Mouse (Mus musculus) heart, adult 18-20 months (tissue): ENCODE measurements around the gene Tcf19. TPM values are rescaled to one million over a fixed set of nuclear protein-coding genes. Genes with fewer than 3 reads are reported as not detected.
"Not testable (repeated sequence)": the region's sequence is repeated elsewhere in the genome, so short reads cannot be mapped to it uniquely, and the experiment has no call there.

Source experiments
- DNase-seq, 2 experiments: peaks; one replicate each; pipeline ENCODE4 v3.0.0; 2021 to 2022; ENCODE audit warnings: mixed read lengths in 1 of 2
- total RNA-seq, 2 experiments: library from RNA; stranded (reverse); gene quantifications; 2 replicates each; pipeline ENCODE4 v1.2.3; 2021

Tcf19 gene
- total RNA-seq, 2 experiments from 2014 or later, result 1.5 to 2.1 TPM

DNA sequence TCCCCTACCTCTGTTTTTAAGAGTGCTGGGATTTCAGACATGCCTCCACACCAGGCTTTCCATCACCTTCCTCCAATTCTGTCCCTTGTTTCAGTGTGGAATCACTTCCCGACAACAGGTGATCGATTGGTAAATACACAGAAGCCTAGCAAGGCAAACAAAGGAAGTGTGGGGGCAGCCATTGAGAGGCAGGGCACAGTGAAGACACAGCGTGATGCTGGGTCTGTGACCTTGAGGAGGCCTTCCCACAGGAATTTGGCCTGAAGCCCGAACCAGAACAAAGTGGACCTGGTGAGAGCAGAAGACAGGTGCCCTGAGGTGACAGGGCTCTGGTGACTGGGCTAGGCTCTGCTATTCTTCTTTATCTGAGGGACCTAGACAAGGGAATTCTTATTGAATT lies 30.9 kb downstream of the Tcf19 start:
- peak in 1 of 2 experiments; percentile 11 for DNase-seq

DNA sequence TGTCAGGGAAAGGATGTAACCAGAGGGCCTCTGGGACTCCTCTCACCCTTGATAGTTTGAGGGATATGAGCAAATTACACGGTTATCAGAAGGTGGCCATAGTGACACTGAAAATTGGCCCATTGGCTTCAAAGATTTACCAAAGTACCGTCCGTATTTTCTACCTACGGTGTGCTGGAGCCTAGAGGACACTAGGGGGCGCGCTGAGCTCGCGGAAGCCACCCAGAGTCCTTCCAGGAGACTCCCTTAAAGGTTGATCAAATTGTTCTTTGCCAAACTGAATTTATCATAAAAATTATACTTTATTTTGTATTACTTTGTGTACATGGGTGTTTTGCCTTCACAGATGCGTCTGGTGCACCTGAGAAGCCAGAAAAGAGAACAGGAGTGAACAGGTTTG lies 32.6 kb downstream of the Tcf19 start:
- DNase-seq, result peak; percentile 35 to 69

DNA sequence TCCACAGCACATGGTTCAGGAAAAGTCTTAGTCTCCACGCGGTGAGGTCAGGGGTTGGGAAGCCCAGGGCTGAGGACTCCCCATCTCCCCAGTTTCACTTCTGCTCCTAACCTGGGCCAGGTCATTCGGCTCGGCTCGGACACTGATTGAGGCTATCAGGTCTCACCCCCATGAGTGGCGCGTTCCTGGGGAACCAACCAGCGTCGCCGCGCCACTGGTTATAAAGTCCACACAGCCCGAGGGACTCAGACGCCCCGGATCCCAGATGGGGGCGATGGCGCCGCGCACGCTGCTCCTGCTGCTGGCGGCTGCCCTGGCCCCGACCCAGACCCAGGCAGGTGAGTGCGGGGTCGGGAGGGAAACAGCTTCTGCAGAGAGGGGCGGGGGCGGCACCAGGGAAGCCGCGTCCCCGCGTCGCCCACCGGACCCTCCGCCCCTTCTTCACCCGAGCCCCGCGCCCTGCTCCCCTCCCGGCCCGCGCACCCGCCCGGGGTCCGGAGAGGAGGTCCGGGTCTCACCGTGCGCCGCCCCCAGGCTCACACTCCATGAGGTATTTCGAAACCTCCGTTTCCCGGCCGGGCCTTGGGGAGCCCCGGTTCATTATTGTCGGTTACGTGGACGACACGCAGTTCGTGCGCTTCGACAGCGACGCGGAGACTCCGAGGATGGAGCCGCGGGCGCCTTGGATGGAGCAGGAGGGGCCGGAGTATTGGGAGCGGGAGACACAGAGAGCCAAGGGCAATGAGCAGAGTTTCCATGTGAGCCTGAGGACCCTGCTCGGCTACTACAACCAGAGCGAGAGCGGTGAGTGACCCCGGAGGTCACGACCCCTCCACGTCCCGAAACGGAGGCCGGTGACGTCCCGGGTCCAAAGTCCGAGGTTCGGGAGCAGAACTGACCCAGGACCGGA lies 46.5 kb downstream of the Tcf19 start, which contains the start of gene H2-Q10:
Gene H2-Q10 (plus strand): TSS at position 248 of the 910 bp plus-strand sequence.
- DNase-seq, result no peak

DNA sequence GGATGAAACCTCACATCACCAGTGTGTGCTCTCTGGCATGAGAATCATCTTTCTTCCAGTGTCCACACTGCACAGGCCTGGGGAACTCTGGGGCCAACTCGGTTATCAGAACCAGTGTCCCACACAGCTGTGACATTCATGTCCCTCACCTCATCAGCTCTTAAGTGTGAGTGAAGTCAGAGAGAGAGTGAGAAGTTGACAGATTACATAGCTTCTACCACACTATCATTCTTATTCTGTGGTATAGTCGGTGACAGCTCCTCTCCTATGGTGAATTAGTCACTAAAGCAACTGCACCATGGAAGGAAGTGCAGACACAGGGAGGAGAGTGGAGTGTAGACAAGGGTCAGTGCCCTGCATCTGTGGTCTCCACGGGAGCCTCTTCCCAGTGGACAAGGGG lies 47.7 kb downstream of the Tcf19 start:
- not testable (repeated sequence) for DNase-seq

DNA sequence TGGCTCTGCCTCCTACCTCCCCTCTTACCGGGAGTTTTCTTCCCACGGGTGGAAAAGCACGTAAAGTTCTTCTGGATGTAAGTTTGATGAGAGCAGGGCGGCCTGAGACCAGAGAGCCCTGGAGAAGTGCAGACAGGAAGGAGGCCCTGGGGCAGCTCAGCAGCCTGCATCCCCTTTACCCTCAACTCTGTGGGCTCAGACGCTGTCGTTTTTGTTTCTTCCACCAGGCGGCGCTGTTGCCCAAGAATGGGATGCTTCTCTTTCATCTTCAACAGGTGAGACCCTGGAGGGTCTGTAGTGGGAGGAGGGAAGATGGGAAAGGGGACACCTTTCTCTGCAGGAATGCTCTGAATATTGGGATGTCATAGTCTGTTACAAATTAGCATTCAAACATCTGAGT lies 51.0 kb downstream of the Tcf19 start:
- DNase-seq, result not testable (repeated sequence)

Other genes starting within 250 kb of the Tcf19 start
- gene H2-Q1, start 196.4 kb downstream of the Tcf19 start, total RNA-seq, result 1 to 10 TPM; 2.6 to 3.9 TPM
- gene H2-Q2, start 174.6 kb downstream of the Tcf19 start, total RNA-seq, result 1 to 10 TPM; 1.7 TPM
- gene H2-Q4, start 137.2 kb downstream of the Tcf19 start, total RNA-seq, result 10 to 100 TPM; 18.7 to 54.0 TPM
- gene H2-Q6, start 92.0 kb downstream of the Tcf19 start, total RNA-seq, result 10 to 100 TPM in 1 of 2 experiments, 1 to 10 TPM in 1; 6.8 to 30.2 TPM
- gene H2-Q7, start 77.7 kb downstream of the Tcf19 start, total RNA-seq, result 10 to 100 TPM in 1 of 2 experiments, 1 to 10 TPM in 1; 7.4 to 21.5 TPM
- gene H2-Q10, start 46.7 kb downstream of the Tcf19 start, total RNA-seq, result 1 to 10 TPM in 1 of 2 experiments, under 1 TPM in 1; 0.62 to 2.2 TPM
- not detected for gene Pou5f1, start 10.8 kb downstream of the Tcf19 start, total RNA-seq
- 1 to 10 TPM; 1.9 to 4.0 TPM for gene Cchcr1, start 276 bp upstream of the Tcf19 start, total RNA-seq
- gene Psors1c2, start 16.4 kb upstream of the Tcf19 start, total RNA-seq, result not detected
- gene Cdsn, start 35.3 kb upstream of the Tcf19 start, total RNA-seq, result under 1 TPM; 0.27 to 0.28 TPM
- not detected for gene 2300002M23Rik, start 50.6 kb upstream of the Tcf19 start, total RNA-seq
- not detected for gene Sfta2, start 84.7 kb upstream of the Tcf19 start, total RNA-seq
- not detected for gene Gm9573, start 109.8 kb upstream of the Tcf19 start, total RNA-seq
- not detected for gene Mucl3, start 126.9 kb upstream of the Tcf19 start, total RNA-seq
- gene Vars2, start 150.8 kb upstream of the Tcf19 start, total RNA-seq, result 10 to 100 TPM; 27.6 to 28.9 TPM
- gene Gtf2h4, start 156.9 kb upstream of the Tcf19 start, total RNA-seq, result 10 to 100 TPM; 21.3 to 23.5 TPM
- 10 to 100 TPM; 21.7 to 24.0 TPM for gene Ddr1, start 187.8 kb upstream of the Tcf19 start, total RNA-seq